Mouse (Mus musculus) embryonic facial prominence, embryonic 11.5 days (tissue): ENCODE results near the gene Rrp7a. TPM values are rescaled to one million over a fixed set of nuclear protein-coding genes. Genes with fewer than 3 reads are reported as not detected.

Experiments
- ATAC-seq: fragments of 200-750 bp; cut with Nextera tagmentation; replicated peaks from 2 replicates; pipeline ENCODE4 v1.8.0; 2017; ENCODE audit warnings: low read depth; ENCODE audit not compliant: insufficient number of reproducible peaks, low FRiP score, low TSS enrichment
- DNase-seq: peaks from one replicate; pipeline ENCODE4 v3.0.0-alpha.2; 2015; ENCODE audit warnings: low spot score
- H3K27ac ChIP-seq: fragments of 300-500 bp; sonication (generic); replicated peaks from 2 replicates; pipeline ENCODE4 v1.5.1; 2014; ENCODE audit warnings: mild to moderate bottlenecking, low read depth, low read length, control low read depth
- H3K27me3 ChIP-seq: fragments of 300-500 bp; sonication (generic); 2 replicates; pipeline ENCODE4 v1.6.1; 2014; ENCODE audit warnings: mild to moderate bottlenecking, low read length, moderate library complexity, mixed read lengths; ENCODE audit not compliant: control insufficient read depth, insufficient read depth
- H3K36me3 ChIP-seq: fragments of 300-500 bp; sonication (generic); replicated peaks from 2 replicates; pipeline ENCODE4 v1.6.1; 2014; ENCODE audit warnings: low read depth, mild to moderate bottlenecking, low read length, moderate library complexity, mixed read lengths; ENCODE audit not compliant: control insufficient read depth, insufficient read depth
- H3K4me1 ChIP-seq: fragments of 300-500 bp; sonication (generic); 2 replicates; pipeline ENCODE4 v1.6.1; 2014; ENCODE audit warnings: low read length, mixed read lengths; ENCODE audit not compliant: control insufficient read depth, insufficient read depth
- H3K4me2 ChIP-seq: fragments of 300-500 bp; sonication (generic); 2 replicates; pipeline ENCODE4 v1.6.1; 2014; ENCODE audit warnings: low read depth, mild to moderate bottlenecking, control low read depth, low read length, moderate library complexity
- H3K4me3 ChIP-seq: fragments of 300-500 bp; sonication (generic); 2 replicates; pipeline ENCODE4 v1.5.1; 2014; ENCODE audit warnings: low read depth, low read length, control low read depth
- H3K9ac ChIP-seq: fragments of 300-500 bp; sonication (generic); replicated peaks from 2 replicates; pipeline ENCODE4 v1.6.1; 2014; ENCODE audit warnings: mild to moderate bottlenecking, control low read depth, low read length
- H3K9me3 ChIP-seq: fragments of 300-500 bp; sonication (generic); replicated peaks from 2 replicates; pipeline ENCODE4 v1.6.1; 2016; ENCODE audit warnings: mild to moderate bottlenecking, low read length, inconsistent platforms, mixed read lengths; ENCODE audit not compliant: control insufficient read depth
- WGBS: fragments of 180-500 bp; shearing (Covaris S2); extraction: QIAGEN DNeasy Blood & Tissue Kit; methylation state at CpG from one replicate; pipeline ENCODE4 v1.1.7; 2014; 5-methylcytosine and 5-hydroxymethylcytosine counted together
- polyA plus RNA-seq: library from polyadenylated mRNA; unstranded; fragments of >200 nt; fragmentation: Nextera tagmentation; extraction: Ambion mirVana; gene quantifications from 2 replicates; pipeline ENCODE4 v1.2.1, GENCODE M21; 2014

The Rrp7a gene
- polyA plus RNA-seq, 1 experiment from 2014 or later, result 57.9 TPM

DNA sequence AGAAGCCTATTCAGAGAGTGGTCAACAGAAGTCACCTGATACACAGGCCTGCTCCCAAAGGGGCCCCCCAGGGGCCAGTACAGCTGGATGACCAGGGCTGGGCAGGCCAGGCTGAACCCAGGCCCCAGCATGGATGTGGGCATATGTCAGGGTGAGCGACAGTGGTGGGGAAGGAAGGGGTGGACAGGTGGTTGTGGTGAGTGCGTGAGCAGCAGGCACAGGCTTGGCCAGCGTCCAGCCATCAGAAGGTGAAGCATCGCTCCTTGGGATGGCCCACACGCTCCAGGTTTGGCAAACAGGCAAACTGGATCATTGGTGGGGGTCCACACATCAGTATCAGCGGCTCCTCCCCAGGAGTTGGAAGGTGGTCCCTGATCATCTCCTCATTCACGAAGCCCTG is 31.7 kb upstream of the Rrp7a start:
- Histone ChIP-seq H3K9ac (no peak overlapping the region), H3K27ac (no peak overlapping the region), H3K4me3 (no peak overlapping the region), H3K4me1 (no peaks in the 10 kb centered on the region), H3K4me2 (no peak overlapping the region), H3K36me3 (peaks cover 3% of the 10 kb centered on the region; the same call in 1 of the 2 replicates), H3K9me3 (no peaks in the 10 kb centered on the region), H3K27me3 (no peaks in the 10 kb centered on the region)
- ATAC-seq (no peak), DNase-seq (no peak)
- WGBS, result 91% methylated on average over 7 of the region's 7 CpGs

GRCm38 (mm10) chr15:83150694-83151093 is 28.1 kb upstream of the Rrp7a start:
- Histone ChIP-seq H3K36me3 (no peaks in the 10 kb centered on the region; the same call in 1 of the 2 replicates), H3K9me3 (no peaks in the 10 kb centered on the region), H3K4me2 (no peak overlapping the region), H3K4me3 (no peak overlapping the region), H3K4me1 (no peaks in the 10 kb centered on the region), H3K9ac (no peak overlapping the region), H3K27me3 (no peaks in the 10 kb centered on the region), H3K27ac (no peak overlapping the region)
- DNase-seq (no peak), ATAC-seq (no peak)
- WGBS, result 88% methylated on average over 4 of the region's 4 CpGs

DNA sequence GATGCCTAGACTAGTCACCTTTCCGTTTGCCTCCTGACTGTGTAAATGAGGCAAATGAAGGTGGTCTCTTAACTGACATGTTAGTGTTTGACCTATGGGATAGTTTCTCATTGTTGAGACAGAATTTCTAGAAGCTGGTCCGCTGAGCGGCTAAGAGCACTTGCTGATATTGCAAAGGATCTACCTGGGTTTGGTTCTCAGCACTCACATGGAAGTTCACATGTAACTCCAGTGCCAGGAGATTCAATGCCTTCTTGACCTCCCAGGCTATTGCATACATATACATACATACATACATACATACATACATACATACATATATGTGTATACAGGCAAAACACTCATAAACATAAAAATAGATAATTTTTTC is 27.5 kb upstream of the Rrp7a start:
- Histone ChIP-seq H3K27me3 (no peaks in the 10 kb centered on the region), H3K4me3 (0 out of 2 replicates have a peak overlapping the region, but pooled peaks have one; percentile 7), H3K27ac (peak overlapping the region; percentile 61), H3K36me3 (no peaks in the 10 kb centered on the region; the same call in 1 of the 2 replicates), H3K9ac (no peak overlapping the region), H3K4me2 (peak overlapping the region; percentile 26; the same call in 1 of the 2 replicates), H3K9me3 (no peaks in the 10 kb centered on the region), H3K4me1 (no peaks in the 10 kb centered on the region; the same call in 1 of the 2 replicates)
- DNase-seq (no peak), ATAC-seq (no peak)
- WGBS, result 22% methylated on average over 3 of the region's 3 CpGs

GRCm38 (mm10) chr15:83149196-83150072 is 26.8 kb upstream of the Rrp7a start, which contains the start of gene Poldip3:
Gene Poldip3 (minus strand): TSS chr15:83149384.
- peak within 1 kb of the TSS; percentile 96 for H3K27ac ChIP-seq
- DNase-seq (peak; percentile 99), ATAC-seq (peak; percentile 92)
- H3K4me3 ChIP-seq, result peak within 1 kb of the TSS; percentile 94
- H3K4me1 ChIP-seq, result no peaks in the 10 kb centered on the region; the same call in 1 of the 2 replicates
- peak within 1 kb of the TSS; percentile 96 for H3K9ac ChIP-seq
- H3K4me2 ChIP-seq, result peak within 1 kb of the TSS; percentile 76
- no peaks in the 10 kb centered on the region for H3K9me3 ChIP-seq
- WGBS, result under 1% methylated on average over 56 of the region's 56 CpGs
- H3K36me3 ChIP-seq, result no peaks in the 10 kb centered on the region; the same call in 1 of the 2 replicates
- H3K27me3 ChIP-seq, result no peaks in the 10 kb centered on the region

GRCm38 (mm10) chr15:83148801-83149195 is 26.2 kb upstream of the Rrp7a start:
- Histone ChIP-seq H3K27ac (peak overlapping the region; percentile 96), H3K36me3 (no peaks in the 10 kb centered on the region; the same call in 1 of the 2 replicates), H3K4me1 (no peaks in the 10 kb centered on the region; the same call in 1 of the 2 replicates), H3K4me2 (peak overlapping the region; percentile 76), H3K9ac (peak overlapping the region; percentile 96), H3K4me3 (peak overlapping the region; percentile 94), H3K27me3 (no peaks in the 10 kb centered on the region), H3K9me3 (no peaks in the 10 kb centered on the region)
- under 1% methylated on average over 38 of the region's 41 CpGs for WGBS
- no peak for DNase-seq
- peak; percentile 73 for ATAC-seq

- Histone ChIP-seq H3K36me3 (no peaks in the 10 kb centered on the region; the same call in 1 of the 2 replicates), H3K9ac (peak overlapping the region; percentile 96), H3K4me1 (no peaks in the 10 kb centered on the region; the same call in 1 of the 2 replicates), H3K9me3 (no peaks in the 10 kb centered on the region), H3K27me3 (no peaks in the 10 kb centered on the region), H3K4me3 (peak overlapping the region; percentile 94), H3K27ac (peak overlapping the region; percentile 96), H3K4me2 (peak overlapping the region; percentile 76)
- WGBS, result 5% methylated on average over 21 of the region's 21 CpGs
- ATAC-seq (no peak), DNase-seq (peak; percentile 32)
Measured at GRCm38 (mm10) chr15:83148395-83148794, 25.8 kb upstream of the Rrp7a start.

- 92% methylated on average over 6 of the region's 6 CpGs for WGBS
- H3K4me2 ChIP-seq, result no peak overlapping the region
- DNase-seq, result no peak
- H3K4me3 ChIP-seq, result no peak overlapping the region
- no peak overlapping the region for H3K9ac ChIP-seq
- H3K9me3 ChIP-seq, result no peaks in the 10 kb centered on the region
- no peak overlapping the region for H3K27ac ChIP-seq
- H3K4me1 ChIP-seq, result no peaks in the 10 kb centered on the region; the same call in 1 of the 2 replicates
- H3K36me3 ChIP-seq, result no peaks in the 10 kb centered on the region; the same call in 1 of the 2 replicates
- H3K27me3 ChIP-seq, result no peaks in the 10 kb centered on the region
- no peak for ATAC-seq
Measured at GRCm38 (mm10) chr15:83145541-83145940, 22.9 kb upstream of the Rrp7a start.

DNA sequence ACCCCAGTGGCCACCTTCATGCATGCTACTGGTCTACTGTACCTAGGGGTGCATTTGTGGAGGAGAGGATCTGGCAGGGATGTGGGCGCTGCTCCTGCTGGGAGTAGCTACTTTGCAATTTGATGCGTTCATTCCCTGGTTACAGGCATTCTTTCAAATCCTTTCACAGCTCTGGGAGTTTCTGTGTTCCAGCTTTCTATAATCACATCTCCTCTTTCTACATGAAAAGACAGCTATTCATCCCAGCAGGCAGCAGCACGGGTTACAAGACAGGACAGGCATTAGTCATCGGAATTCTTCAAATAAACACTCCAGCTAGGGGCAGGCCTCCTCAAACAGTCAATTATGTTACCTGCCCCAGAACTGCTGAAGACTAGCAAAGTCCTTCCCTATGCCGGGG is 20.3 kb upstream of the Rrp7a start:
- Histone ChIP-seq H3K9ac (no peak overlapping the region), H3K9me3 (no peaks in the 10 kb centered on the region), H3K4me3 (no peak overlapping the region), H3K27ac (no peak overlapping the region), H3K27me3 (no peaks in the 10 kb centered on the region), H3K36me3 (peaks cover 3% of the 10 kb centered on the region; the same call in 1 of the 2 replicates), H3K4me1 (no peaks in the 10 kb centered on the region; the same call in 1 of the 2 replicates), H3K4me2 (no peak overlapping the region)
- ATAC-seq (no peak), DNase-seq (peak; percentile 16)
- WGBS, result 65% methylated on average over 5 of the region's 5 CpGs
